Mouse (Mus musculus) adipocyte (in vitro differentiated cells): ENCODE data around the gene Slc25a38.
A peak's percentile ranks its signal among the peaks of the same experiment; 100 is the strongest.
"Not testable (repeated sequence)": the region's sequence is repeated elsewhere in the genome, so short reads cannot be mapped to it uniquely, and the experiment has no call there.

Experiments
- DNase-seq: peaks from one replicate; pipeline ENCODE4 v3.0.0-alpha.2; 2016; ENCODE audit warnings: low spot score

Gene Slc25a38

GRCm38 (mm10) chr9:120099304-120099703 lies 10.9 kb upstream of the Slc25a38 start:
- no peak for DNase-seq

DNA sequence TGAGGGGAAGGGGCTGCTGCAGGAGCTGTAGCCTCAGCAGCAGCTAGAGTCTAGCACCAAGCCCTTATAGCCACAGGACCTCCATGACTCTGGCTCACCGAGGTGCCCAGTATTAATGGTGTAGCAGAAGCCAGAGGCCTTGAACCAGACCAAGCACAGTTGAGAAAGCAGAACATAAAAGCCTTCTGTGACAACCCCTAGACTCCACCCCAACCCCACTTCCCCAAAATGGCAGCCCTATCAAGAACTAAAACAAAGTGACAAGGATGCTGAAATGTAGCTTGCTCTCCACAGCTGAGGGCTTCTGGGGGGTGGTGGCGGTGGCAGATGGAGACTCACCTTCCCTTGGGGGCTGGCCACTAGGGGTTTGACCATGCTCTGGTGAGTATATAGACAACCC lies 9.0 kb upstream of the Slc25a38 start:
- no peak for DNase-seq

DNA sequence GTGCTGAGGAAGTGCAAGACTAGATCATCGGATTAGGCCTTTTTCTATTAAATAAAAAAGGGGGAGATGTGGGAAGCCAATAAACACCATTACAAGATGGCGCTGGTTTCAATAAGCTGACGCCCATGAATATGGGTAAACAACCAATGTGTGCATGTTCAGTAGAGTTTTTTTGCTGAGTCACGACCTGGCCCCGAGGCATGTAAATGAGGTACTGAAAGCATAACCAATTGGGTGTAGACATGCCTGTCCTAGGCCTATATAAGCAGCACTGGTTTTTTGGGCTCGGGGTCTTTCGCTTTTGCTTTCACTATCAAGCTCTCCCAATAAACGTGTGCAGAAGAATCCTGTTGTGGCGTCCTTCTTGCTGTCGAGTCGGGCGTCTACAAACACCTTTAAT lies 1.2 kb upstream of the Slc25a38 start:
- not testable (repeated sequence) for DNase-seq

GRCm38 (mm10) chr9:120111156-120111945 lies 1.2 kb downstream of the Slc25a38 start:
- no peak for DNase-seq

DNA sequence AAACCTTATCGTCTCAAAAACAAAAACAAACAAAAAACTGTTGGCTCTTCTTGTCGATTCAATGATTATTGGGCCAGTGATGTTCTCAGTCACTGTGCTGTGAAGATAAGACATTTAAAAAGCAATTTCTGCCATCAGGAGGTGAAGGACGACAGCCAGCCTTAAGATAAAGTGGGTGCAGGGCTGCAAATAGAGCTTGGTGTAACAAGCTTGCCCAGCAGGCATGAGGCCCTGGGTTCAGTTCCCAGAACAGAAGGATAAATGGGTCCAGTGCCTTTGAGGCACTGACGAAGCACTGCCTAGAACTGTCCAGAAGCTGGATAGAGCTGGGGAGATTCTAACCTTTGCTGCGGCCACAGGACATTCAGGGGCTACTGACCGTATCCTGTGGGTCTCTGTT lies 2.3 kb downstream of the Slc25a38 start:
- no peak for DNase-seq

- no peak for DNase-seq
Measured at GRCm38 (mm10) chr9:120113456-120113855, 3.3 kb downstream of the Slc25a38 start.

DNA sequence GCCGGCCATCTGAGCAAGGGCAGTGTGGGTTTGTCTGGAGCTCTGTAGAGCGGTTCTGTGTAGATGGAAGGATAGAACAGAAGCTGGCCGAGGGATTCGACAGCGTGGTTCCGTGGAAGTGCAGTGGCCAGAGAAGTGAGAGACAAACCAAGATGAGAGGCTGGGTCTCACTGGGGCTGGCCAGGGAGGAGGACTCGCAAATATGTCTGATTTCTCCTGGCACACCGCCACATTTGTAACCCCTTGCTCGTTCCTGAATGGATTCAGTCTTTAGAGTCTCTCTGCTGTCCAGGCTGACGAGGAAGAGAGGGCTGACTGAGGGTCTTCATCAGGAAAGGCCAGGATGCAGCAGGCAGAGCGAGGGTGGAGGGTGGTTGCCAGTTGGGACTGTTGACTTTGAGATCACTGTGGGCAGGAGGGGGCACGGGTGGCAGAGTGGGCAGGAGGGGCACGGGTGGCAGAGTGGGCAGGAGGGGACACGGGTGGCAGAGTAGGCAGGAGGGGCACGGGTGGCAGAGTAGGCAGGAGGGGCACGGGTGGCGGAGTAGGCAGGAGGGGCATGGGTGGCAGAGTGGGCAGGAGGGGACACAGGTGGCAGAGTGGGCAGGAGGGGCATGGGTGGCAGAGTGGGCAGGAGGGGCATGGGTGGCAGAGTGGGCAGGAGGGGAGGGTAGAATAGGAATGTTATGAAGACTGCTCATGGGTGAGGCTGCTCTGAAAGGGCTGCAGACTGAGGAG lies 4.0 kb downstream of the Slc25a38 start:
- no peak for DNase-seq

GRCm38 (mm10) chr9:120114789-120115151 lies 4.6 kb downstream of the Slc25a38 start:
- DNase-seq = no peak

DNA sequence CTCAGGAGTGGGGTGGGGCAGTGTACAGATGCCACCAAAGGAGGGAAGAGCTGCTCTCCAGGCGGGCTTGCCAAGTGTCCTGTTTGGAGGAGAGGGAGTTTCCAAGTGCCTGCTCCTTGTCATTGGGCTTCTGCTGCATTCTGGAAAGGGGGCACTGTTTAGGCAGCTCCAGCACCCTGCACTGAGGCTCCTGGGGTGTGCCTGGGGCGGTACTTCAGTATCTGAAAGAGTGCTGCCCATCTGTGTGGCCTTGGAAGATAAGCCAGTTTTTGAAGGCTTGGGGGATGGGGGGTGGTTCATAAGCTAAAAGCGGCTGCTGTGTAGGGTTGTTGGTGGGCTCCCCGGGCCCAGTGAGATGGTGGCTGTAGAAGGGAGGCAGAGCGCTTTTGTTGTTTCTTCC lies 5.4 kb downstream of the Slc25a38 start:
- no peak for DNase-seq

- DNase-seq = no peak
Measured at GRCm38 (mm10) chr9:120116184-120116624, 6.0 kb downstream of the Slc25a38 start.

DNA sequence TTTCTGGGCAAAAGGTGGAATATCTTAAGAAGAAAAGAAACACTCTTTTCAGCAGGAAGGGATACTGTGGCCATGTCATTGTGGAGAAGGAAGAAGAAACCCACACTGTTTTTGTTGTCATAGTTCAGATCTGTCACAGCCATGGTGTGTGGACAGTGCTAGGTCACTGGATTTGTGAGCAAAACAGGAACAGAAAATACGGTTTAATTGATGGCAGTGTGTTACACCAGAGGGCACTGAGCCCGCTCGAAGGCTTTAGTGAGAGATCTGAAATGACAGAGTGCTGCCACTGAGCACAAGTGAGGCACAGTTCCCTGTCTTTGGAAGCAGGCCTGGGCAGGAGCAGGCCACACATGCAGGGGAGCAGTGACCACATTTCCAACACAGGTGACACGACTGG lies 8.0 kb downstream of the Slc25a38 start:
- DNase-seq = no peak

GRCm38 (mm10) chr9:120120503-120120902 lies 10.3 kb downstream of the Slc25a38 start:
- DNase-seq = no peak

DNA sequence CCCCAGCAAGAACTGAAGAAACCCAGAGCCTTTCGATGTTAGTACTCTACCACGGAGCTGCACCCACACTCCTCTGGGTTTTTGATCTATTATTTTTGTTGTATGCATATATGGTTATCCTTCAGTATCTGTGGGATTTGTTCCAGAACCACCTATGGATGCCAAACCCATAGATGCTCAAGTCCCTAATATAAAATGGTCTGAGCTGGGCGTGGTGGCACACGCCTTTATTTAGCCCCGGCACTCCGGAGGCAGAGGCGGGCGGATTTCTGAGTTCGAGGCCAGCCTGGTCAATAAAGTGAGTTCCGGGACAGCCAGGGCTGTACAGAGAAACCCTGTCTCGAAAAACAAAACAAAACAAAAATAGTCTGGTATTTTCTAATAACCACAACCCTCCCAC lies 16.7 kb downstream of the Slc25a38 start:
- DNase-seq = no peak

DNA sequence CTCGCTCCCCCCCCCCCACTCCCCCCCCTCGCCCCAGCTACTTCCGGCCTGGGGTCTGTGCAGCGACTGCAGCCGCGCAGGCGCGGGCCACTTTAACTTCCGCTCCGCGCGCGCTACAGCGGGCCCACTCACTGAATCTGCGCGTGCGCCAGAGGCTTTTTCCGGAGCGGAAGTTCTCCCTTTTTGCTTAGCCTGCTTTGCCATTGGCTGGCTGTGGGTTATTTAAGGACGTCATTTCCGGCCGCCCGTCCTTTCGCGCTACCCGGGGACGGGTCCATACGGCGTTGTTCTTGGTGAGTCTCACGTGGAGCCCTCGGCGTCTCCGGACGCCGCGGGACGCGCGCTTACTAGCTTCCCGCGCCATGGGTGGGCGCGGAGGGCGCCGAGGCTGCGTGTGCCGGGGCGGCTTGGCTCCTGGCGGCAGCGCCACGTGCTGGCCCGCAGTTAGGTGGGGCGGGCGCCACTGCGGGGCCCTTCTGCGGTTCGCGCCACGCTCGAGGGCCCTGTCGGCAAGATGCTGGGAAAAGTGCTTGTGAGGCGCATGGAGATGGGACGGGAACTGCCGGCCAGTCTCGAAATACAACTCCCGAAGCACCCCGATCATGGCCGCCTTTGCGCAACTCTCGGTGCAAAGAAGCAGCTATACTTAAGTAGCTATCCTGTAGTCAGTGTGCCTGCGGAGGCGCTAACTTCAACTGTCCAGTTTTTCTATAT lies 17.5 kb downstream of the Slc25a38 start, which contains the start of gene Rpsa:
Gene Rpsa (plus strand): TSS at position 152 of the 714 bp plus-strand sequence.
- peak; percentile 98 for DNase-seq

DNA sequence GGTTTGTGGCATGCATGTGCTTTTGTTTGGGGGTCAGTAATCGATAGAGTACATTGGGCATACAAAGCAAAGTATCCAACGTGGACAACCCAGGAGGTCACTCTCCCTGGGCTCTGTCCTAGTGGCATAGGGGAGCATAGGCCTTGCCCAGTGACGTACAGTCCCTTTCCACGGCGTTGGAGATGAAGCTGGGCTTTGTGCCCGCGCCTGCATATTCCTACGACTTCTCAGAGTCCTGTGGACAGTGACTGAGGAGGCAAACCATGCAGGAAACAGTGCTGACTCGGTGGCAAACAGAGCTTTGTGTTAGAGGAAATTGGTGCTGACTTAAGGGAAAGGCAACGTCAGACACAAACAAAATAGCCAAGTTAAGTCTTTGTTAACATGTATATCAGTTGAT lies 19.1 kb downstream of the Slc25a38 start:
- DNase-seq = peak; percentile 25

DNA sequence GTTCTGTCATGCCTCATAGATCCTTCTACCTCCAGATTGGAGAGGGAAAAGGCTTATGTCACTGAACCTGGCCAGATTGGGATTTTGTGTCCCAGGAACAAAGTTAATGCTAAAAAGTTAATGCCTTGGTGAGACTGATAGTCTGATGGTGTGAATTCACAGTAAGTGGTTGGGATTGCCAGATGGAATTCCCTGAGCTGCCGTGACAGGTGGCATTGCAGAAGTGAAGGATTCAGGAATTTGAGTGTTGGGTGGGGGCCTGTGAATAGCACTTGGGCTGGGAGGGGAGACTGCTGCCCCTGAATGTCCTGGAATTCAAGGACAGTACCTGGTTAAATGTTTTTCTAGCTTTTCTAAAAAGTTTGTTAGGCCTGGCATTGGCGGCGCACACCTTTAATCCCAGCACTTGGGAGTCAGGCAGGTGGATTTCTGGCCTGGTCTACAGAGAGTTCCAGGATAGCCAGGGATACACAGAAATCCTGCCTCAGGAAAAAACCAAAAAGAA lies 21.7 kb downstream of the Slc25a38 start:
- no peak for DNase-seq

DNA sequence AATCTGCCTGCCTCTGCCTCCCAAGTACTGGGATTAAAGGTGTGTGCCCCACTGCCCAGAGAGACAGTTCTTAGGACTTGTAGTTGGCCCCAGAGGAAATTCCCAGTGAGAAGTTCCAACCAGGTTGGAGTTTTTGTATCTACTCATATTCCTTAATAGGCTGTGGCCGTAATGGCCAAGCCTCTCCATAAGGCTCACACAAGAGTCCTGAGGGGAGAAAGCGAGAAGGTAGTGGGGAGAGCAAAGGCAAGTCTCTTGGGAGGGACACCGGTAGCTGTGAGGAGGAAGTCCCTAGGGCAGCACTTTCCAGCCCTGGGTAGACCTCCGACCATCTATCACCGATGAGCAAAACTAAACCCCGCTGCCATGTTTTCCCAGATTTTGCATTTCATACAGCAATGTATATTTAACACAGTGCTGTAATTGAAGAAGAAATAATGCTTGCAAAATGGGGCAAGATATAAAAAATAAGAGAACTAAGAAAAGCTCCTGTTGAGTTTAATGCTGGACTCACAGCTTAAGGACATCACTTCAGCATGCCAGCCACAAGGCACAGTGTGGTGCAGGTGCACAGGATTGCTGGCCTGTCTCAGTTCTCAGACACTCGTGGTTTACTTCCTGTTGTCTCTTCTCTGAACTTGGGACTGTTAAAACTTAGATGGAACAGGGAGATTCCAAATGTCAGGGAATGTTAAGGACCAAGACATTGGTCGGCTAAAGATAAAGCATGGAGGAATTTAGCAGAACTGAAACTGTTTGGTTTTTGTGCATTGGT lies 23.0 kb downstream of the Slc25a38 start:
- no peak for DNase-seq

GRCm38 (mm10) chr9:120133755-120134475 lies 23.7 kb downstream of the Slc25a38 start:
- no peak for DNase-seq

- no peak for DNase-seq
Measured at GRCm38 (mm10) chr9:120134529-120135160, 24.5 kb downstream of the Slc25a38 start.

DNA sequence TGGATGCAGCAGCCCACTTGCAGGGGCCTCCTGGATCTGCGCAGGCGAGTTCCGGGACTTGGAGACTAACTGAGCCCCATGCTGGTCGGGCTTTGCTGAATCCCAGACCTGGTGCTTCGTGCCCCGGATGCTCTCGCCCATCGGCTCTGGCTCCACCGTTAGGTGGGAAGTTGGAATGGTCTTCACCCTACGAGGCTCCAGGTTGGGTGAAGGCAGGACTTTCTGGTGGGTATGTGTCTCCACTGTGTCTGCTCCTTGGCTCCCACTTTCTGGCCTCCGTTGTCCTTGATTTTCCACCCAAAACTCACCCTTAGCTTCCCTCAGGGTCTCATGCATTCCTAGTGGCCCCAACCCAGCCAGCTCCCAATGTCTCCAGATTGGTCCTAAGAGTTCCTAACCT lies 25.3 kb downstream of the Slc25a38 start:
- DNase-seq = no peak

DNA sequence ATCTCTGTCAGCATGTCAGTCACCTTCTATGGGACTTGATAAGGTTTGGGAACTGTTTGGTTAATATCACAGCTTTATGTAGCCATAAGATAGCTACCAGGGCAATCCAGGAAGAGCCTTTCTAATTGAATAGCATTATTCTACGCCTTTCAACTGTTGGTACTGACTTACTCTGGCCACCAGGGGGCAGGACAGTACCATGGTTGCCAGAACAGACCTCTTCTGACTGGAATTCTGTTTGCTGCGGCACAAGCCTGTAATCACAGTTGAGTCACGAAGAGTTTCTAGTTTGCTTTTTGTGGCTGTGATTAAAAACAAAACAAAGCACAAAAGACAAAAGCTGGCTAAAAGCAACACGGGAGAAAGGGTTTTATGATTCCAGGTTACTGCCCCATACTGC lies 30.5 kb downstream of the Slc25a38 start:
- DNase-seq = peak; percentile 88
